In genomic region chr19:45017909-45018308, GRCm38 (mm10) we compare ENCODE assay signal across 8 mouse cellular contexts. TPM values are rescaled to one million over a fixed set of nuclear protein-coding genes. Genes with fewer than 3 reads are reported as not detected.
DNase-seq lines count a peak whose midpoint lies in the region; ATAC-seq and TF ChIP-seq lines count a peak whose summit lies in the region.

No protein-coding gene starts in this region.

- H3K27me3 ChIP-seq in Patski, result no peaks in the 10 kb centered on the region
- H3K27me3 ChIP-seq in hindbrain, embryonic 15.5 days, result no peaks in the 10 kb centered on the region

- WGBS in hindbrain, embryonic 15.5 days, result under 1% methylated on average over 46 of the region's 48 CpGs
- WGBS in macrophage (ENCODE audit: missing documents), result 0% methylated on average over 43 of the region's 48 CpGs

- H3K9me3 ChIP-seq in hindbrain, embryonic 15.5 days, result no peaks in the 10 kb centered on the region

- peaks cover 65% of the 10 kb centered on the region for H3K4me1 ChIP-seq in hindbrain, embryonic 15.5 days (replicated peaks)

- H3K36me3 ChIP-seq in hindbrain, embryonic 15.5 days, result no peaks in the 10 kb centered on the region
- H3K36me3 ChIP-seq in macrophage (ENCODE audit: inconsistent target), result no peaks in the 10 kb centered on the region

- intact Hi-C loops in left cerebral cortex, adult 2 months (cut with DNase I), result loop anchor here (1.0 to 2.0 kb wide), 2 partner anchors 29 to 30 kb away; partner anchors contain the start of gene Sema4g

- H3K4me3 ChIP-seq in hindbrain, embryonic 15.5 days, result peak overlapping the region; percentile 70
- H3K4me3 ChIP-seq in left cerebral cortex, adult 2 months, result peak overlapping the region; percentile 56
- H3K4me3 ChIP-seq in macrophage (ENCODE audit: inconsistent target), result peak overlapping the region; percentile 10; the same call in 1 of the 2 replicates

- in situ Hi-C loops in Patski (cut with MboI; ENCODE audit: low pct_unique_long_range_greater_than_20kb), result loop anchor here (5.0 kb wide), 1 partner anchor 266 kb away; no protein-coding TSS in a partner anchor

- POLR2A ChIA-PET in Patski (lab: Charles Lee), result interaction anchor here (0.6 to 2.7 kb wide), 6 partner anchors 10 to 462 kb away, joined by 3 to 14 read pairs (median 5); partner anchors contain the start of genes Mrpl43, Ndufb8 and Twnk

- peak; percentile 19 for ATAC-seq in Patski
- ATAC-seq in hindbrain, embryonic 15.5 days (ENCODE audit: low FRiP score, low read depth), result peak; percentile 70
- no peak for ATAC-seq in inflammation-experienced regulatory T-cells, adult 6 months

- no peaks in the 10 kb centered on the region for H3K79me2 ChIP-seq in macrophage (ENCODE audit: inconsistent target)

- CTCF ChIA-PET in Patski (lab: Charles Lee), result interaction anchor here (1.1 to 14.5 kb wide), 3 partner anchors 11 to 84 kb away, joined by 3 to 188 read pairs (median 3); no protein-coding TSS in a partner anchor

- TF ChIP-seq CTCF in Patski (IDR thresholded peaks at IDR 0.05), result no peak
- TF ChIP-seq CTCF in left cerebral cortex, adult 2 months (IDR thresholded peaks at IDR 0.05), result no peak

- H3K4me2 ChIP-seq in hindbrain, embryonic 15.5 days, result peak overlapping the region; percentile 86

- H3K9ac ChIP-seq in hindbrain, embryonic 15.5 days, result peak overlapping the region; percentile 71

- no peak for DNase-seq in Patski (ENCODE audit: low read depth, low spot score)
- peak; percentile 89 for DNase-seq in cerebellum, adult 9-11 months
- peak; percentile 85 for DNase-seq in gastrocnemius, adult 18-20 months (ENCODE audit: low spot score)
- DNase-seq in left cerebral cortex, adult 2 months (ENCODE audit: extremely low spot score in 1 of 2, low spot score in 2 of 2), result peak; percentile 82
- DNase-seq in right cerebral cortex, postnatal 14 days, result peak; percentile 80

- H3K27ac ChIP-seq in hindbrain, embryonic 15.5 days (replicated peaks), result peak overlapping the region; percentile 95
- H3K27ac ChIP-seq in left cerebral cortex, adult 2 months, result peak overlapping the region; percentile 88
- no peak overlapping the region for H3K27ac ChIP-seq in macrophage

RNA-seq across cellular contexts. Expression of gene Lzts2, which starts 3.7 kb away (rescaled TPM):
- polyA plus RNA-seq in Patski (2021) (114 TPM), macrophage (2018) (1.4 to 4.7 TPM (median 2.3 TPM) in 3 replicates)
- total RNA-seq in gastrocnemius, adult 18-20 months (2021), result 10 to 100 TPM; 17.5 to 25.8 TPM
- polyA plus RNA-seq in hindbrain, embryonic 15.5 days (2015; fragmentation: Nextera tagmentation; extraction: Ambion mirVana), result 25.4 and 28.7 TPM in 2 replicates
- 10 to 100 TPM; 36.5 to 39.1 TPM for total RNA-seq in left cerebral cortex, adult 2 months (2021)
- 1 to 10 TPM; 1.1 to 9.7 (median 4.8) TPM for total RNA-seq in macrophage (2018; cell fraction: chromatin; rRNA removed)
- total RNA-seq in macrophage (2018; cell fraction: cytosol; rRNA removed), result 1 to 10 TPM; 1.5 to 5.0 (median 3.4) TPM
- total RNA-seq in macrophage (2018; cell fraction: nucleus; rRNA removed), result 10 to 100 TPM in 5 of 26 experiments, 1 to 10 TPM in 21; 2.2 to 10.8 (median 5.1) TPM
- polyA plus RNA-seq in inflammation-experienced regulatory T-cells, adult 6 months (2017; shearing (Covaris generic)), result 1 to 10 TPM in 1 of 3 experiments, under 1 TPM in 1, not detected in 1; 0.99 to 1.1 TPM

RNA-seq across cellular contexts. Expression of gene Mrpl43, which starts 11.7 kb away (rescaled TPM):
- polyA plus RNA-seq in Patski (2021) (68.3 TPM), macrophage (2018) (29.1 to 41.9 TPM (median 39.7 TPM) in 3 replicates)
- 10 to 100 TPM; 34.2 to 35.3 TPM for total RNA-seq in gastrocnemius, adult 18-20 months (2021)
- 88.6 and 94.7 TPM in 2 replicates for polyA plus RNA-seq in hindbrain, embryonic 15.5 days (2015; fragmentation: Nextera tagmentation; extraction: Ambion mirVana)
- 10 to 100 TPM; 40.9 to 41.8 TPM for total RNA-seq in left cerebral cortex, adult 2 months (2021)
- total RNA-seq in macrophage (2018; cell fraction: chromatin; rRNA removed), result 10 to 100 TPM in 11 of 26 experiments, 1 to 10 TPM in 11, under 1 TPM in 2, not detected in 2; 0.65 to 18.5 (median 9.4) TPM
- total RNA-seq in macrophage (2018; cell fraction: cytosol; rRNA removed), result 10 to 100 TPM; 24.5 to 47.7 (median 38.8) TPM
- 10 to 100 TPM in 17 of 26 experiments, 1 to 10 TPM in 9; 3.6 to 27.4 (median 10.9) TPM for total RNA-seq in macrophage (2018; cell fraction: nucleus; rRNA removed)
- polyA plus RNA-seq in inflammation-experienced regulatory T-cells, adult 6 months (2017; shearing (Covaris generic)), result 10 to 100 TPM; 51.6 to 65.3 (median 55.9) TPM

RNA-seq across cellular contexts. Expression of gene Twnk, which starts 12.4 kb away (rescaled TPM):
- polyA plus RNA-seq in Patski (2021) (27.8 TPM), macrophage (2018) (3.0 to 4.7 TPM (median 4.3 TPM) in 3 replicates)
- total RNA-seq in gastrocnemius, adult 18-20 months (2021), result 10 to 100 TPM; 17.8 to 20.8 TPM
- 14.1 and 14.8 TPM in 2 replicates for polyA plus RNA-seq in hindbrain, embryonic 15.5 days (2015; fragmentation: Nextera tagmentation; extraction: Ambion mirVana)
- 10 to 100 TPM; 12.9 to 14.8 TPM for total RNA-seq in left cerebral cortex, adult 2 months (2021)
- total RNA-seq in macrophage (2018; cell fraction: chromatin; rRNA removed), result 10 to 100 TPM in 1 of 26 experiments, 1 to 10 TPM in 24, under 1 TPM in 1; 0.97 to 13.8 (median 3.2) TPM
- total RNA-seq in macrophage (2018; cell fraction: cytosol; rRNA removed), result 1 to 10 TPM in 25 of 26 experiments, under 1 TPM in 1; 0.96 to 5.9 (median 3.6) TPM
- 10 to 100 TPM in 3 of 26 experiments, 1 to 10 TPM in 23; 1.9 to 12.5 (median 3.6) TPM for total RNA-seq in macrophage (2018; cell fraction: nucleus; rRNA removed)
- polyA plus RNA-seq in inflammation-experienced regulatory T-cells, adult 6 months (2017; shearing (Covaris generic)), result 10 to 100 TPM in 1 of 3 experiments, 1 to 10 TPM in 2; 4.7 to 10.7 (median 9.8) TPM

RNA-seq across cellular contexts. Expression of gene Pdzd7, which starts 27.6 kb away (rescaled TPM):
- polyA plus RNA-seq in Patski (2021) (4.9 TPM), macrophage (2018) (not detected in 3 replicates)
- total RNA-seq in gastrocnemius, adult 18-20 months (2021), result 1 to 10 TPM; 4.7 to 5.4 TPM
- 2.6 and 3.2 TPM in 2 replicates for polyA plus RNA-seq in hindbrain, embryonic 15.5 days (2015; fragmentation: Nextera tagmentation; extraction: Ambion mirVana)
- total RNA-seq in left cerebral cortex, adult 2 months (2021), result 1 to 10 TPM; 5.2 to 6.1 TPM
- under 1 TPM in 4 of 26 experiments, not detected in 22; 0.19 to 0.52 (median 0.34) TPM for total RNA-seq in macrophage (2018; cell fraction: chromatin; rRNA removed)
- not detected for total RNA-seq in macrophage (2018; cell fraction: cytosol; rRNA removed)
- under 1 TPM in 4 of 26 experiments, not detected in 22; 0.18 to 0.40 (median 0.28) TPM for total RNA-seq in macrophage (2018; cell fraction: nucleus; rRNA removed)
- polyA plus RNA-seq in inflammation-experienced regulatory T-cells, adult 6 months (2017; shearing (Covaris generic)), result not detected

RNA-seq across cellular contexts. Expression of gene Sema4g, which starts 29.0 kb away (rescaled TPM):
- 8.8 TPM for polyA plus RNA-seq in Patski (2021)
- total RNA-seq in gastrocnemius, adult 18-20 months (2021), result under 1 TPM; 0.16 to 0.19 TPM
- polyA plus RNA-seq in hindbrain, embryonic 15.5 days (2015; fragmentation: Nextera tagmentation; extraction: Ambion mirVana), result 17.3 and 18.9 TPM in 2 replicates
- 10 to 100 TPM; 19.4 to 24.4 TPM for total RNA-seq in left cerebral cortex, adult 2 months (2021)
- 1 to 10 TPM in 11 of 26 experiments, under 1 TPM in 14, not detected in 1; 0.08 to 2.4 (median 0.87) TPM for total RNA-seq in macrophage (2018; cell fraction: chromatin; rRNA removed)
- under 1 TPM in 5 of 26 experiments, not detected in 21; 0.03 to 0.09 (median 0.05) TPM for total RNA-seq in macrophage (2018; cell fraction: cytosol; rRNA removed)
- 1 to 10 TPM in 2 of 26 experiments, under 1 TPM in 22, not detected in 2; 0.11 to 1.5 (median 0.48) TPM for total RNA-seq in macrophage (2018; cell fraction: nucleus; rRNA removed)
- polyA plus RNA-seq in macrophage (2018), result 0.04 TPM in 1 of 3 replicates, not detected in the others
- under 1 TPM in 1 of 3 experiments, not detected in 2; 0.08 TPM for polyA plus RNA-seq in inflammation-experienced regulatory T-cells, adult 6 months (2017; shearing (Covaris generic))

Comparison
In these comparisons a context has a peak if more than half of its experiments do, and no peak if none do; other contexts are left out.
1. H3K4me3 ChIP-seq: peak in every context shown above with its lines; median percentile 70 in hindbrain, embryonic 15.5 days; 56 in left cerebral cortex, adult 2 months; 10 in macrophage.